Mouse (Mus musculus) hindbrain, embryonic 15.5 days (tissue): ENCODE results near the gene Cct7. TPM values are rescaled to one million over a fixed set of nuclear protein-coding genes. Genes with fewer than 3 reads are reported as not detected.
A peak's percentile ranks its signal among the peaks of the same experiment; 100 is the strongest.

Source experiments
- ATAC-seq: fragments of 200-750 bp; cut with Nextera tagmentation; 2 replicates; pipeline ENCODE4 v1.8.0; 2017; ENCODE audit warnings: low read depth, moderate number of reproducible peaks, moderate TSS enrichment; ENCODE audit not compliant: low FRiP score
- H3K27ac ChIP-seq: fragments of 300-500 bp; sonication (generic); replicated peaks from 2 replicates; pipeline ENCODE4 v1.5.1; 2015; ENCODE audit warnings: mild to moderate bottlenecking, inconsistent platforms
- H3K27me3 ChIP-seq: fragments of 300-500 bp; sonication (generic); 2 replicates; pipeline ENCODE4 v1.6.1; 2015; ENCODE audit warnings: control low read depth, inconsistent platforms
- H3K36me3 ChIP-seq: fragments of 300-500 bp; sonication (generic); 2 replicates; pipeline ENCODE4 v1.6.1; 2015; ENCODE audit warnings: control low read depth, inconsistent platforms
- H3K4me1 ChIP-seq: fragments of 300-500 bp; sonication (generic); replicated peaks from 2 replicates; pipeline ENCODE4 v1.6.1; 2015; ENCODE audit warnings: control low read depth, inconsistent platforms
- H3K4me2 ChIP-seq: fragments of 300-500 bp; sonication (generic); 2 replicates; pipeline ENCODE4 v1.6.1; 2015; ENCODE audit warnings: moderate library complexity, mild to moderate bottlenecking, inconsistent platforms
- H3K4me3 ChIP-seq: fragments of 300-500 bp; sonication (generic); 2 replicates; pipeline ENCODE4 v1.5.1; 2015; ENCODE audit warnings: mild to moderate bottlenecking, inconsistent platforms
- H3K9ac ChIP-seq: fragments of 300-500 bp; sonication (generic); 2 replicates; pipeline ENCODE4 v1.6.1; 2015; ENCODE audit warnings: inconsistent platforms
- H3K9me3 ChIP-seq: fragments of 300-500 bp; sonication (generic); 2 replicates; pipeline ENCODE4 v1.6.1; 2016; ENCODE audit warnings: control low read depth, inconsistent platforms
- WGBS: fragments of 180-500 bp; shearing (Covaris S2); methylation state at CpG from one replicate; pipeline ENCODE4 v1.1.7; 2015; 5-methylcytosine and 5-hydroxymethylcytosine counted together
- polyA plus RNA-seq: library from polyadenylated mRNA; unstranded; fragments of >200 nt; fragmentation: Nextera tagmentation; extraction: Ambion mirVana; gene quantifications from 2 replicates; pipeline ENCODE4 v1.2.1, GENCODE M21; 2015

The Cct7 gene
- polyA plus RNA-seq, 1 experiment from 2014 or later, result 557 TPM

DNA sequence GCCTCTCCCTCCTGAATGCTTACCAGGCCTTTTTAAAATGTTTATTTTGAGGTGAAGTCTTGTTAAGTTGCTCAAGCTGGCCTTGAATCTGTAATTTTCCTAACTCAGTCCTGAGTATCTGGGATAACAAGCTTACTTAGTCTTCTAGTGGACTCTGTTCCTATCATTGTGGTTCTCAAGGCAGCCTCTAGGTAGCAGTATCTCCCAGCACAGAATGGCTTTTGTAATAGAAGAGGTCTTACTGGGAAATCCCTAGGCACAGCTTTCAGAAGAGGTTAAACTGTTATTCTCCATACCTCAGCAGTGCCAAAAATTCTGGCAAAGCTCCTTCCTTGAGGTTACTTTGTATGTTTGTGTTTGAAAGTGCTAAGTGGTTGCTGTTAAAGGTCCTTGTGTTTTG, 14.1 kb downstream of the Cct7 start:
- H3K4me3 ChIP-seq, result no peak overlapping the region
- no peak for ATAC-seq
- H3K36me3 ChIP-seq, result peaks cover 89% of the 10 kb centered on the region
- H3K27ac ChIP-seq, result no peak overlapping the region
- no peaks in the 10 kb centered on the region for H3K4me1 ChIP-seq
- no peaks in the 10 kb centered on the region for H3K27me3 ChIP-seq
- H3K9me3 ChIP-seq, result no peaks in the 10 kb centered on the region
- no peak overlapping the region for H3K9ac ChIP-seq
- no peak overlapping the region for H3K4me2 ChIP-seq

DNA sequence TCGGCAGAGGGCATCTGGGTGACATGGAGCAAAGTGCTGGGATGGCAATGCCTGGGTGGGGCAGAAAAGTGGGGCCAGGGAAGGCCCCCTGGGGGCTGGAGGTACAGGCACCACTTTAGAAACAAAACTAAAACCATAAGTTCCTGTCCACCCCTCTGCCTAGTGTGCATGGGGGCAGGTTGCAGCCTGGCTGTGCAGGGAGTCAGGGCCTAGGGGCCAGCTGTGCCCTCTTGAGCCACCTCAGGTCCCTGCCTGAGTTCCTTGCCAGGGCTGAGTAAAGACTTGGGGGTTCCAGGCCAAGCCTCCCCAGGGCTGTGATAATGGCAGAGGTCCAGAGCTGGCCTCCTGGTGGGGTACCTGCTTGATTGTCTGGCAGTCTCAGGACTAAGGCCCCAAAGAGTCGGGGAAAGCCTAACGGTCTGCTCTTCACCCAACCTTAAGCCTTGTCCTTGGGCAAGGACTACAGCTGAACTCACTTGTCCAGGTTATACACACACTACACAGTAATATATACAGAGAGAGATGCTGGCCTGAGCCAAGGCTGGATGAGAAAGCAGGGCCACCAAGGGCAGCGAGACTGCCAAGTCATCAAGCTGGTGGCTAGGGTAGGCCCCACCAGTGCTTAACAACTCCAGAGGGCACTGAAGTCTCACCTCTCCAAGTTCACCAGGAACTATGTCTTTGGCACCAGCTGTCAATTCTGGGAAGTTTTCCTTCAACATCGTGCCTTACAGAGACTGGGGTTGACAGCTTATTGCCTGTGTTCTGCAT, 18.5 kb downstream of the Cct7 start:
- H3K27me3 ChIP-seq, result no peaks in the 10 kb centered on the region
- H3K9ac ChIP-seq, result no peak overlapping the region
- H3K4me1 ChIP-seq, result no peaks in the 10 kb centered on the region
- H3K4me3 ChIP-seq, result no peak overlapping the region
- H3K9me3 ChIP-seq, result no peaks in the 10 kb centered on the region
- no peak for ATAC-seq
- no peak overlapping the region for H3K27ac ChIP-seq
- WGBS, result 78% methylated on average over 5 of the region's 5 CpGs
- H3K36me3 ChIP-seq, result peaks cover 55% of the 10 kb centered on the region
- H3K4me2 ChIP-seq, result no peak overlapping the region

- no peaks in the 10 kb centered on the region for H3K4me1 ChIP-seq
- no peaks in the 10 kb centered on the region for H3K9me3 ChIP-seq
- 58% methylated on average over 8 of the region's 8 CpGs for WGBS
- ATAC-seq, result no peak
- no peaks in the 10 kb centered on the region for H3K27me3 ChIP-seq
- H3K36me3 ChIP-seq, result peaks cover 35% of the 10 kb centered on the region
- H3K4me2 ChIP-seq, result no peak overlapping the region
- H3K27ac ChIP-seq, result no peak overlapping the region
- no peak overlapping the region for H3K4me3 ChIP-seq
- H3K9ac ChIP-seq, result no peak overlapping the region
These were observed 20.6 kb downstream of the Cct7 start for GRCm38 (mm10) chr6:85471962-85472361.

- Histone ChIP-seq H3K9ac (no peak overlapping the region), H3K4me1 (no peaks in the 10 kb centered on the region), H3K4me2 (no peak overlapping the region), H3K36me3 (peaks cover 29% of the 10 kb centered on the region), H3K9me3 (no peaks in the 10 kb centered on the region), H3K27ac (no peak overlapping the region), H3K27me3 (no peaks in the 10 kb centered on the region), H3K4me3 (no peak overlapping the region)
- WGBS, result 55% methylated on average over 5 of the region's 5 CpGs
- no peak for ATAC-seq
These were observed 21.2 kb downstream of the Cct7 start for GRCm38 (mm10) chr6:85472542-85472941.

DNA sequence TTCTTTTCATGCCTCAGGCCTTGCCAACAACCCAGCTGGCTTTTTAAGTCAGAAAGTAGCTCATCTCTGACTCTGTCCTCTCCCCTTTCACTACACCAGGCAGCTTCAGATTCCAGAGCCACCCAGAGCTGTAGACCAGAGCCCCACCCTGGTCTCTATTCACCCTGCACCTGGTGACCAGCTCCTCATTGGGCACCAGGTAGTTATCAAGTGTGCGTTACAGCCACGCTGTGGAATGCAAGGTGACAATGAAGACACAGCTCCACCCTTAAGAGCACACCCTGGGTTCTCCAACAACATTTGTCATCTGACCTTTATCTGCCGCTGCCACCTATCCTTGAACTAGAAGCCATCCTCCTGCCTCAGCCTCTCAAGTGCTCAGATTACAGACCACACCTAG, 24.3 kb downstream of the Cct7 start:
- no peak overlapping the region for H3K4me2 ChIP-seq
- peaks cover 16% of the 10 kb centered on the region; the same call in 1 of the 2 replicates for H3K36me3 ChIP-seq
- no peak for ATAC-seq
- no peaks in the 10 kb centered on the region; the same call in 1 of the 2 replicates for H3K4me1 ChIP-seq
- H3K9me3 ChIP-seq, result no peaks in the 10 kb centered on the region
- no peaks in the 10 kb centered on the region for H3K27me3 ChIP-seq
- 91% methylated on average over 3 of the region's 3 CpGs for WGBS
- H3K9ac ChIP-seq, result no peak overlapping the region
- H3K4me3 ChIP-seq, result no peak overlapping the region
- no peak overlapping the region for H3K27ac ChIP-seq

- no peak overlapping the region for H3K9ac ChIP-seq
- no peak overlapping the region for H3K4me2 ChIP-seq
- ATAC-seq, result no peak
- H3K4me1 ChIP-seq, result no peaks in the 10 kb centered on the region; the same call in 1 of the 2 replicates
- 41% methylated on average over 10 of the region's 10 CpGs for WGBS
- H3K9me3 ChIP-seq, result no peaks in the 10 kb centered on the region
- peaks cover 16% of the 10 kb centered on the region; the same call in 1 of the 2 replicates for H3K36me3 ChIP-seq
- no peaks in the 10 kb centered on the region for H3K27me3 ChIP-seq
- no peak overlapping the region for H3K27ac ChIP-seq
- no peak overlapping the region for H3K4me3 ChIP-seq
These were observed 26.1 kb downstream of the Cct7 start for GRCm38 (mm10) chr6:85477366-85477917.

DNA sequence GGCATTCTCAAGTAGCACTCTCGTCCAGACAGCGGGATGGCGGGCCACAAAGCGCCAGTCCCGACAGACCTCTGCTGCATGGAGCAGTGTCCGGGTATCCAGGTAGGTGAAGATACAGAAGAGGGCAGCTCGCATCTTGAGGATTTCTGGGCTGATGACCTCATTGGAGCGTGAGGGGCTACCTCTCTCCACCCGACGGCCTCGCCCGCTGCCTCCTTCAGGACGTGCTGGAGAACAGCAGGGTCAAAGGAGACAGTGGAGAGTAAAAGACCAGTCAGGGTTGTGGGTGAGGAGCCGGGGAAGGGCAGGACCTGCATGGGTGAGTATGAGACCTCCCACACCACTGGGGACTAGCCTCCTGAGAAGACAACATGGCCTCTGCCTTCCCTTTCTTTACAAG, 27.1 kb downstream of the Cct7 start:
- ATAC-seq, result no peak
- Histone ChIP-seq H3K4me3 (no peak overlapping the region), H3K4me1 (no peaks in the 10 kb centered on the region; the same call in 1 of the 2 replicates), H3K27ac (no peak overlapping the region), H3K9ac (no peak overlapping the region), H3K4me2 (no peak overlapping the region), H3K27me3 (peaks cover 3% of the 10 kb centered on the region; the same call in 1 of the 2 replicates), H3K36me3 (peaks cover 13% of the 10 kb centered on the region; the same call in 1 of the 2 replicates), H3K9me3 (no peaks in the 10 kb centered on the region)
- WGBS, result 56% methylated on average over 14 of the region's 14 CpGs

GRCm38 (mm10) chr6:85479979-85480378, 28.7 kb downstream of the Cct7 start:
- H3K36me3 ChIP-seq, result 0 out of 2 replicates have a peak, but pooled peaks cover 6% of the 10 kb centered on the region
- H3K27ac ChIP-seq, result no peak overlapping the region
- H3K9me3 ChIP-seq, result no peaks in the 10 kb centered on the region
- H3K4me2 ChIP-seq, result no peak overlapping the region
- H3K4me3 ChIP-seq, result no peak overlapping the region
- ATAC-seq, result no peak
- H3K4me1 ChIP-seq, result peaks cover 13% of the 10 kb centered on the region
- no peak overlapping the region for H3K9ac ChIP-seq
- WGBS, result 75% methylated on average over 5 of the region's 5 CpGs
- H3K27me3 ChIP-seq, result peaks cover 17% of the 10 kb centered on the region

DNA sequence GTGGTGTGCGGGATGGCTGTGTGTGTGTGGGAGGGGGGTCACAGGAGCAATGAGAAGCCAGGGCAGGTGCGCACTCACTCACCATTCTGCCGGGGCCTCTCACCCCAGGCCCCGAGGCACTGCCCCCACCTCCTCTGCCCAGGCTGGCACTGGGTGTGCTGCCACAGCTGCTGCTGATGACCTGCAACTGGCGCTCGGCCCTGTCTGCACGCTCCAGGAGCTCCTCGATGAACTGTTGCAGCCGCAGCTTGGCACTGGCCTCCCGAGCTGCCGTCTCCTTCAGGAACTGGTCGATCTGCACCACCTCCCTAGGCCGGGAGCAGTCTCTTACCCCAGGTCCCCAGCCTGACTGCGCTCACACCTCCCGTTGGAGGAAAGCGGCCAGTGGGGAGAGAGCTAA, 29.4 kb downstream of the Cct7 start:
- Histone ChIP-seq H3K4me3 (no peak overlapping the region), H3K9ac (no peak overlapping the region), H3K4me1 (peaks cover 13% of the 10 kb centered on the region), H3K27ac (no peak overlapping the region), H3K36me3 (0 out of 2 replicates have a peak, but pooled peaks cover 6% of the 10 kb centered on the region), H3K9me3 (no peaks in the 10 kb centered on the region), H3K4me2 (no peak overlapping the region), H3K27me3 (peaks cover 24% of the 10 kb centered on the region)
- 60% methylated on average over 16 of the region's 16 CpGs for WGBS
- ATAC-seq, result peak; percentile 31

DNA sequence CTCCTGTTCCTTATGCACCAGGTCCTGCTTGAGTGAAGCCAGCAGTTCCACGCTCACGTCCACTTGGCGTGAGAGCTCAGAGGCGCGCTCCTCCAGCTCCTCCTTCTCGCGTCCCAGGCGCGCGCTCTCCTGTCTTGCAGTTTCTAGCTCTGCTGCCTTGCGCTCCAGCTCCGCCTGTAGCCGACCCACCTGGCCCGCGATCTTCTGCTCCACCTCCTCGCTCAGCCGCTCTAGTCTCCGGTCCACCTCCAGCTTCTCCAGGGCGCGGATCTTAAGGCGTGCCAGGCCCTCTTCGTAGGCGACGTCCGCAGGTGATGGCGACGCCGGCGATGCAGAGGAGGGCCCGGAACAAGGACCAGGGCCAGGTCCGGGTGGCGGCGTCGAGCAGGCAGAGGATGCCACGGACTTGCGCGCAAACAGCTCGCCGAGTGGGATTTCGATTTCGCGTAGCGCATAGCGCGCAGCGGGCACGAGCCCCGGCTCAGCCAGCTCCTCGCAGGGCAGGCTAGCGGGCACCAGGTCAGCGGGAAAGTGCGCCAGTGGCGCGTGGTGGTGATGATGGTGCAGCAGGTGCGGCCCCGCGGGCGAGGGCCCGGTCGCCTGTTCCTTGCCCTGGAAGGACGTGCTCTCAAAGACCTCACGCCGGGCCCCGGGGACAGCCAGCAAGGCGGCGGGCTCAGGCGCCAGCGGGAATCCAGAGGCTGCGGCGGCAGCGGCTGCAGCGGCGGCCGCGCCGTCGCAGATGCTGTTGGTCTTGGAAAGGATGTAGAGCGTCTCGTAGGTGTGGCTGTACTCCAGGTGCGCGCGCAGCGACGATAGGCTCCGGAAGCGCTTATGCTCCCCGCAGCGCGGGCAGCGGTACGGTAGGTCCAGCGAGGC, 32.8 kb downstream of the Cct7 start:
- Histone ChIP-seq H3K36me3 (no peaks in the 10 kb centered on the region), H3K27me3 (peaks cover 38% of the 10 kb centered on the region), H3K27ac (no peak overlapping the region), H3K9ac (no peak overlapping the region), H3K4me3 (peak overlapping the region; percentile 34), H3K9me3 (no peaks in the 10 kb centered on the region), H3K4me2 (peak overlapping the region; percentile 57), H3K4me1 (peaks cover 13% of the 10 kb centered on the region)
- 5% methylated on average over 92 of the region's 92 CpGs for WGBS
- ATAC-seq, result no peak

- ATAC-seq, result no peak
- H3K9me3 ChIP-seq, result no peaks in the 10 kb centered on the region
- WGBS, result 64% methylated on average over 2 of the region's 2 CpGs
These were observed 34.4 kb downstream of the Cct7 start for GRCm38 (mm10) chr6:85485738-85486137.

DNA sequence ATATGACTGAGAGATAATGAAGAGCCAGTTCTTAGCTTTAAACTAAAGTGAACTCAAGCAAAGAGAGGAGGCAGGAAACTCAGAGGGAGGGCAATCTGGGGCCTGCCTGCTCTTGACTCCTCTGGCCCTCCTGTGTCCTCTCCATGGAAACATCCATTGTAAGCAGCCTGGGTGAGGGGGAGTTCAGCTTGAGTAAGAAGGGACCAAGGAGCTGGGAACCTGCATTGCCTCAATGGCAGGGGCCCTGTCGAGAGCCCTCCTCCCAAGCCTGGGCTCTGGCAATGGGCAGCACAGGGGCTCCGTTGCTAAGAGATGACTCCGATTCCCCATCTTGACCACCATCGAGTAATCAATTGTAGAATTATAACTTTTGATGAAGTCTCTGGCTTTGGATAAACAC, 37.2 kb downstream of the Cct7 start:
- Histone ChIP-seq H3K4me2 (no peak overlapping the region), H3K27ac (no peak overlapping the region), H3K36me3 (no peaks in the 10 kb centered on the region), H3K4me3 (no peak overlapping the region), H3K9me3 (no peaks in the 10 kb centered on the region), H3K4me1 (peaks cover 13% of the 10 kb centered on the region), H3K9ac (no peak overlapping the region), H3K27me3 (peaks cover 34% of the 10 kb centered on the region)
- 18% methylated on average over 4 of the region's 4 CpGs for WGBS
- ATAC-seq, result no peak

More at GRCm38 (mm10) chr6:85485738-85486137, 34.4 kb downstream of the Cct7 start:
- H3K4me2 ChIP-seq, result no peak overlapping the region
- peaks cover 13% of the 10 kb centered on the region for H3K4me1 ChIP-seq
- no peak overlapping the region for H3K27ac ChIP-seq
- no peak overlapping the region for H3K9ac ChIP-seq
- no peak overlapping the region for H3K4me3 ChIP-seq
- no peaks in the 10 kb centered on the region for H3K36me3 ChIP-seq
- H3K27me3 ChIP-seq, result peaks cover 38% of the 10 kb centered on the region
